9 mouse cellular contexts compared by ENCODE assay signal in genomic region chr4:62763990-62764389, GRCm38 (mm10).
DNase-seq lines count a peak whose midpoint lies in the region; ATAC-seq lines count a peak whose summit lies in the region.
"Had no signal": no experiment of that assay in that cellular context is flagged by ENCODE, and none has a peak within 500 bp of the region (broad histone marks: within the 10 kb centered on the region; RNA-seq: fewer than 3 reads in every experiment).

No protein-coding gene starts in this region.

- H3K36me3 ChIP-seq in embryonic facial prominence, embryonic 14.5 days (ENCODE audit: control insufficient read depth, insufficient read depth, low read length): no peaks in the 10 kb centered on the region
- no peaks in the 10 kb centered on the region for H3K36me3 ChIP-seq in heart, embryonic 10.5 days
- H3K36me3 ChIP-seq in limb, embryonic 12.5 days: no peaks in the 10 kb centered on the region
- H3K36me3 ChIP-seq in midbrain, embryonic 16.5 days (ENCODE audit: control insufficient read depth, insufficient read depth, low read length): no peaks in the 10 kb centered on the region
- H3K36me3 ChIP-seq: G1E had no signal

- ATAC-seq in embryonic facial prominence, embryonic 14.5 days (ENCODE audit: low read depth): peak; percentile 89
- ATAC-seq in limb, embryonic 12.5 days (ENCODE audit: insufficient number of reproducible peaks, insufficient read depth, low FRiP score, low TSS enrichment, low read depth): peak; percentile 85; the same call in 1 of the 2 replicates
- peak; percentile 87 for ATAC-seq in midbrain, embryonic 16.5 days

- H3K4me3 ChIP-seq in embryonic facial prominence, embryonic 14.5 days (ENCODE audit: low read depth, low read length): no peak overlapping the region
- no peak overlapping the region for H3K4me3 ChIP-seq in heart, embryonic 10.5 days
- no peak overlapping the region for H3K4me3 ChIP-seq in limb, embryonic 12.5 days (replicated peaks)
- no peak overlapping the region for H3K4me3 ChIP-seq in midbrain, embryonic 16.5 days (ENCODE audit: low read depth, low read length)

- no peak overlapping the region for H3K9ac ChIP-seq in embryonic facial prominence, embryonic 14.5 days (ENCODE audit: low read depth, low read length)
- H3K9ac ChIP-seq in limb, embryonic 12.5 days (replicated peaks): no peak overlapping the region
- H3K9ac ChIP-seq in midbrain, embryonic 16.5 days (ENCODE audit: low read depth, low read length): no peak overlapping the region

- WGBS in embryonic facial prominence, embryonic 14.5 days: 10% methylated on average over 5 of the region's 5 CpGs
- 13% methylated on average over 5 of the region's 5 CpGs for WGBS in heart, embryonic 10.5 days
- 14% methylated on average over 5 of the region's 5 CpGs for WGBS in limb, embryonic 12.5 days
- 21% methylated on average over 5 of the region's 5 CpGs for WGBS in midbrain, embryonic 16.5 days

- no peak overlapping the region for H3K4me2 ChIP-seq in embryonic facial prominence, embryonic 14.5 days (ENCODE audit: low read depth, low read length)
- H3K4me2 ChIP-seq in limb, embryonic 12.5 days: no peak overlapping the region
- H3K4me2 ChIP-seq in midbrain, embryonic 16.5 days (ENCODE audit: low read length): no peak overlapping the region

- H3K9me3 ChIP-seq in embryonic facial prominence, embryonic 14.5 days (ENCODE audit: control insufficient read depth, low read length): no peaks in the 10 kb centered on the region
- no peaks in the 10 kb centered on the region for H3K9me3 ChIP-seq in heart, embryonic 10.5 days
- H3K9me3 ChIP-seq in limb, embryonic 12.5 days: no peaks in the 10 kb centered on the region
- H3K9me3 ChIP-seq in midbrain, embryonic 16.5 days (replicated peaks; ENCODE audit: control insufficient read depth, low read length, poor library complexity, severe bottlenecking): no peaks in the 10 kb centered on the region

- peaks cover 11% of the 10 kb centered on the region for H3K4me1 ChIP-seq in embryonic facial prominence, embryonic 14.5 days (ENCODE audit: control insufficient read depth, insufficient read depth, low read length)
- H3K4me1 ChIP-seq in heart, embryonic 10.5 days: peaks cover 19% of the 10 kb centered on the region
- H3K4me1 ChIP-seq in limb, embryonic 12.5 days (replicated peaks): peaks cover 7% of the 10 kb centered on the region; the same call in 1 of the 2 replicates
- H3K4me1 ChIP-seq in midbrain, embryonic 16.5 days (ENCODE audit: control insufficient read depth, insufficient read depth, low read length): peaks cover 3% of the 10 kb centered on the region; the same call in 1 of the 2 replicates

- no peak overlapping the region for H3K27ac ChIP-seq in embryonic facial prominence, embryonic 14.5 days (replicated peaks; ENCODE audit: low read depth, low read length)
- H3K27ac ChIP-seq in heart, embryonic 10.5 days: no peak overlapping the region
- H3K27ac ChIP-seq in limb, embryonic 12.5 days: no peak overlapping the region
- no peak overlapping the region for H3K27ac ChIP-seq in midbrain, embryonic 16.5 days (ENCODE audit: low read length)

- H3K27me3 ChIP-seq in embryonic facial prominence, embryonic 14.5 days (replicated peaks; ENCODE audit: control insufficient read depth, insufficient read depth, low read length): no peaks in the 10 kb centered on the region
- H3K27me3 ChIP-seq in heart, embryonic 10.5 days (ENCODE audit: insufficient read depth, poor library complexity, severe bottlenecking): peaks cover 45% of the 10 kb centered on the region
- no peaks in the 10 kb centered on the region for H3K27me3 ChIP-seq in limb, embryonic 12.5 days
- H3K27me3 ChIP-seq in midbrain, embryonic 16.5 days (ENCODE audit: control insufficient read depth, insufficient read depth, low read depth, low read length): no peaks in the 10 kb centered on the region

- DNase-seq in 3T3-L1 (ENCODE audit: low read depth, low spot score): peak; percentile 92
- peak; percentile 49 to 66 for DNase-seq in adrenal gland, postnatal 4 days (ENCODE audit: low spot score in 2 of 2)
- peak; percentile 89 for DNase-seq in embryonic facial prominence, embryonic 14.5 days (ENCODE audit: low spot score)
- DNase-seq in heart, embryonic 10.5 days (ENCODE audit: low spot score): peak; percentile 93
- DNase-seq in kidney, adult 9 months: peak; percentile 85
- DNase-seq in spleen, postnatal 10 days (ENCODE audit: low spot score in 2 of 2): peak; percentile 37 to 81
